Mouse (Mus musculus): ENCODE data around the gene Efs. TPM values are rescaled to one million over a fixed set of nuclear protein-coding genes. Genes with fewer than 3 reads are reported as not detected.

Efs gene
- polyA plus RNA-seq (2015; fragmentation: Nextera tagmentation; extraction: Ambion mirVana) = 3.3 and 6.1 TPM in 2 replicates

GRCm38 (mm10) chr14:54925349-54926342 lies at the start of gene Efs:
TSS of gene Efs (minus strand) at chr14:54926126.

GRCm38 (mm10) chr14:54966320-54966977 lies 40.5 kb upstream of the Efs start, which contains the start of gene Myh6:
TSS of gene Myh6 (minus strand) at chr14:54966927.

GRCm38 (mm10) chr14:54935904-54936830 lies 10.2 kb upstream of the Efs start, which contains the start of gene Cmtm5:
TSS of gene Cmtm5 (plus strand) at chr14:54936261.

GRCm38 (mm10) chr14:54932645-54933150 lies 6.8 kb upstream of the Efs start, which contains the start of gene Il25:
TSS of gene Il25 (plus strand) at chr14:54932695.

GRCm38 (mm10) chr14:54912886-54913285 lies 13.0 kb downstream of the Efs start, which contains the start of gene Slc22a17:
TSS of gene Slc22a17 (minus strand) at chr14:54913132.

GRCm38 (mm10) chr14:54892200-54892599 lies 33.7 kb downstream of the Efs start, which contains the start of gene Pabpn1:
TSS of gene Pabpn1 (plus strand) at chr14:54892500.

GRCm38 (mm10) chr14:54883154-54884021 lies 42.5 kb downstream of the Efs start, which contains the start of the genes Bcl2l2 and Gm20521:
TSS of gene Bcl2l2 (plus strand) at chr14:54883377.
TSS of gene Gm20521 (plus strand) at chr14:54883441.

GRCm38 (mm10) chr14:54877048-54877715 lies 48.7 kb downstream of the Efs start, which contains the start of gene Ppp1r3e:
TSS of gene Ppp1r3e (minus strand) at chr14:54877550.

GRCm38 (mm10) chr14:54870861-54871260 lies 55.1 kb downstream of the Efs start, which contains the start of gene Homez:
TSS of gene Homez (minus strand) at chr14:54870961.

MicroRNA genes within 50 kb of the gene (microRNA counts, 519-probe panel; counts per million panel counts)
- microRNA mmu-miR-208a = 88.3 counts per million
- 88.3 counts per million for microRNA mmu-miR-208b

Other genes starting within 250 kb of the Efs start
- 46.7 and 53.4 TPM in 2 replicates for gene 1700123O20Rik, start 239.9 kb downstream of the Efs start, polyA plus RNA-seq (2015; fragmentation: Nextera tagmentation; extraction: Ambion mirVana)
- 81.1 and 96.0 TPM in 2 replicates for gene Acin1, start 239.2 kb downstream of the Efs start, polyA plus RNA-seq (2015; fragmentation: Nextera tagmentation; extraction: Ambion mirVana)
- 0.16 and 0.28 TPM in 2 replicates for gene Gm29776, start 227.3 kb downstream of the Efs start, polyA plus RNA-seq (2015; fragmentation: Nextera tagmentation; extraction: Ambion mirVana)
- gene Cebpe, start 214.0 kb downstream of the Efs start, polyA plus RNA-seq (2015; fragmentation: Nextera tagmentation; extraction: Ambion mirVana) = 18.5 and 28.5 TPM in 2 replicates
- 2.0 and 3.4 TPM in 2 replicates for gene Slc7a8, start 144.2 kb downstream of the Efs start, polyA plus RNA-seq (2015; fragmentation: Nextera tagmentation; extraction: Ambion mirVana)
- gene Rnf212b, start 112.0 kb downstream of the Efs start, polyA plus RNA-seq (2015; fragmentation: Nextera tagmentation; extraction: Ambion mirVana) = not detected in 2 replicates
- 2.9 and 3.5 TPM in 2 replicates for gene Homez, start 55.2 kb downstream of the Efs start, polyA plus RNA-seq (2015; fragmentation: Nextera tagmentation; extraction: Ambion mirVana)
- gene Ppp1r3e, start 48.6 kb downstream of the Efs start, polyA plus RNA-seq (2015; fragmentation: Nextera tagmentation; extraction: Ambion mirVana) = 0.94 and 1.9 TPM in 2 replicates
- gene Bcl2l2, start 42.7 kb downstream of the Efs start, polyA plus RNA-seq (2015; fragmentation: Nextera tagmentation; extraction: Ambion mirVana) = 2.2 and 2.8 TPM in 2 replicates
- gene Gm20521, start 42.7 kb downstream of the Efs start, polyA plus RNA-seq (2015; fragmentation: Nextera tagmentation; extraction: Ambion mirVana) = 0.29 and 0.44 TPM in 2 replicates
- 85.3 and 86.5 TPM in 2 replicates for gene Pabpn1, start 33.6 kb downstream of the Efs start, polyA plus RNA-seq (2015; fragmentation: Nextera tagmentation; extraction: Ambion mirVana)
- gene Slc22a17, start 13.0 kb downstream of the Efs start, polyA plus RNA-seq (2015; fragmentation: Nextera tagmentation; extraction: Ambion mirVana) = 5.2 and 7.2 TPM in 2 replicates
- gene Il25, start 6.6 kb upstream of the Efs start, polyA plus RNA-seq (2015; fragmentation: Nextera tagmentation; extraction: Ambion mirVana) = not detected in 2 replicates
- gene Cmtm5, start 10.1 kb upstream of the Efs start, polyA plus RNA-seq (2015; fragmentation: Nextera tagmentation; extraction: Ambion mirVana) = 0.12 TPM in 1 of 2 replicates, not detected in the other
- 0.05 and 0.45 TPM in 2 replicates for gene Myh6, start 40.8 kb upstream of the Efs start, polyA plus RNA-seq (2015; fragmentation: Nextera tagmentation; extraction: Ambion mirVana)
- not detected in 2 replicates for gene Gm17428, start 50.8 kb upstream of the Efs start, polyA plus RNA-seq (2015; fragmentation: Nextera tagmentation; extraction: Ambion mirVana)
- gene Myh7, start 68.5 kb upstream of the Efs start, polyA plus RNA-seq (2015; fragmentation: Nextera tagmentation; extraction: Ambion mirVana) = 0.13 and 0.24 TPM in 2 replicates
- 56.7 and 57.3 TPM in 2 replicates for gene Ngdn, start 89.3 kb upstream of the Efs start, polyA plus RNA-seq (2015; fragmentation: Nextera tagmentation; extraction: Ambion mirVana)
- gene Zfhx2, start 166.2 kb upstream of the Efs start, polyA plus RNA-seq (2015; fragmentation: Nextera tagmentation; extraction: Ambion mirVana) = 0.96 and 0.97 TPM in 2 replicates
- 5.0 and 6.1 TPM in 2 replicates for gene Thtpa, start 168.7 kb upstream of the Efs start, polyA plus RNA-seq (2015; fragmentation: Nextera tagmentation; extraction: Ambion mirVana)
- 18.9 and 23.3 TPM in 2 replicates for gene Ap1g2, start 180.5 kb upstream of the Efs start, polyA plus RNA-seq (2015; fragmentation: Nextera tagmentation; extraction: Ambion mirVana)
- gene Jph4, start 190.8 kb upstream of the Efs start, polyA plus RNA-seq (2015; fragmentation: Nextera tagmentation; extraction: Ambion mirVana) = 0.06 and 0.10 TPM in 2 replicates

All from spleen, postnatal 0 days (tissue).